Mouse (Mus musculus) adrenal gland, postnatal 14 days (tissue): Measurements from ENCODE around the gene Abcg4. TPM values are rescaled to one million over a fixed set of nuclear protein-coding genes. Genes with fewer than 3 reads are reported as not detected.

Experiments used
- DNase-seq: peaks from one replicate; pipeline ENCODE4 v3.0.0; 2021; ENCODE audit warnings: mixed read lengths
- total RNA-seq: library from RNA; stranded (reverse); gene quantifications from 2 replicates; pipeline ENCODE4 v1.2.3, GENCODE M21; 2021

Abcg4 gene
- total RNA-seq, 1 experiment from 2014 or later, result 19.0 TPM

DNA sequence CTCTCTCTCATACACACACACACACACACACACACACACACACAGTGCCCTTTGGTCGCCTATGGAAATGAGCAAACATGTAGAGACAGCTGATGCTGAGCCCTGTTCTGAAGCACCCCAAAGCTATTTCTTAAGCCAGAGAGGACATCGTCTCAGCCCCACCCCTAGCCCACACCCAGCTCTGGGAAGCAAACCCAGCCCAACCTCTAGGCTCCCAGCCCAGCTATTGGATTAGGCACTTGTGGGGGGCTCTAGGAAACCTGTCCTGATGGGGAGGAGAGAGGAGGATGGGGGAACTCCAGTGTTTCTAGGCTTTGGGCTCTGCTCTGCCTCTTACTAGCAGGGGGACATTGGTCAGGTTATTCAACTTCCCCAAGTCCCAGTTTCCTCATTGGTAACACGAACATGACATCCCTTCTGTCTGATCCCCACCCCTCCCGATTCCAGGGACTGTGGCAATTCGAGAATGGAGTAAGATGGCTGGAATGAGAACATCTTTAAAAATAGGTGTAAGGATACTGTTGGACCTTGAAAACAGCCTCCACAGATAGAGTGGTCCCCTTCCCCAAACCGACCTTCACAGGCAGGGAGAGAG, 2.1 kb downstream of the Abcg4 start:
- no peak for DNase-seq

DNA sequence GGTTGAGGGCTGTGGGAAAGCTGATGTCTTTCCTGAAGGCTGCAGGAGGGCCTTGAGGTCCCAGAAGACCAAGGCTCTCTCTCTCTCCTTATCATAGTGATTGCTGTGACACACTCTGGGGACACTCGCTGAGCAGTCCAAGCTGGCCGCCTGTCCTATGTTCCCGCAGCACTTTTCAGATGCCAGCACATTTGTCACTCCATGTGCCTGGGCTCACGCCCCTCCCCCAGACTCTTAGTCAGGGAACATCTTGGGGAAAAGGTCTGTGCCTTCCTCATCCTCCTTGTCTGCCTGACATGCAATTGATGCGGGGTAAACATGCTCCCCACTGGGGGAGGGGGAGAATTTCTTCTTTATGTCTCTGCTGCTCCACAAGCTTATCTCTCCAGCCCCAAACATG, 5.2 kb downstream of the Abcg4 start:
- DNase-seq, result peak; percentile 78

DNA sequence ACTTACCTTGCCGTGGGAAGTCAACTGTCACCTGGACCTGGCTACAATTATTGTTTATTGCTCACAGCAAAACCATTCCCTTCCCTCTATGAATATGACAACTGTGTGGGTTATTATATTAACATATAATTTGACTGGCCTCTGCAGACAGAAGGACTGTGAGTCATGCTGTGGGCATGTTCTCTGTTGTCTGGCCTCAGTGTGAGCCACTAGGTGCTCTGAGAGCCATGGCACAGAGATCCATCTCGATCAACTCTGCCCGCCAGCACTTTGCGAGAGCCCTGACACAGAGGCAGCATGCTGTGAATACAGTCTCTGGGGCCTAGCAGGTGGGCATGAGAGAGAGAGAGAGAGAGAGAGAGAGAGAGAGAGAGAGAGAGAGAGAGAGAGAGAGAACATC, 18.4 kb downstream of the Abcg4 start:
- peak; percentile 49 for DNase-seq

GRCm38 (mm10) chr9:44269077-44269476, 19.3 kb downstream of the Abcg4 start:
- peak; percentile 36 for DNase-seq

- DNase-seq, result no peak
Measured at GRCm38 (mm10) chr9:44268432-44268831, 20.0 kb downstream of the Abcg4 start, which contains the start of gene Nlrx1. TSS of gene Nlrx1 (minus strand) at chr9:44268599.

DNA sequence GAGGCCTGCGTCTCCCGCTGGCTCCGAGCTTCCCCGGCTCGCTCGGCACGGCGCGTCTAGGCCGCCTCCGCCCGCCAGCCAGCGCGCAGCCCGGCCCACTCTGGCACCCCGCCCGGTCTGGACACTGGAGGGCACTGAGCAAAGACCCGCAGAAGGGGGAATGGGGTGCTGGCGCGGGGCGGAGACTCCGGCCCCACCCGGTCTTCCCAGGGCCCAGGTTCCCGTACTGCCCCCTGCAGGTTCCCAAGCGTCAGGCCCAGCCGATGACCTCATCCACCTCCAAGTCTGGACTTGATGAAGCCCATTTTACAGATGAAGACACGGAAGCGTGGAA, 20.4 kb downstream of the Abcg4 start:
- peak; percentile 96 for DNase-seq

GRCm38 (mm10) chr9:44267319-44268026, 20.9 kb downstream of the Abcg4 start:
- DNase-seq, result peak; percentile 53

DNA sequence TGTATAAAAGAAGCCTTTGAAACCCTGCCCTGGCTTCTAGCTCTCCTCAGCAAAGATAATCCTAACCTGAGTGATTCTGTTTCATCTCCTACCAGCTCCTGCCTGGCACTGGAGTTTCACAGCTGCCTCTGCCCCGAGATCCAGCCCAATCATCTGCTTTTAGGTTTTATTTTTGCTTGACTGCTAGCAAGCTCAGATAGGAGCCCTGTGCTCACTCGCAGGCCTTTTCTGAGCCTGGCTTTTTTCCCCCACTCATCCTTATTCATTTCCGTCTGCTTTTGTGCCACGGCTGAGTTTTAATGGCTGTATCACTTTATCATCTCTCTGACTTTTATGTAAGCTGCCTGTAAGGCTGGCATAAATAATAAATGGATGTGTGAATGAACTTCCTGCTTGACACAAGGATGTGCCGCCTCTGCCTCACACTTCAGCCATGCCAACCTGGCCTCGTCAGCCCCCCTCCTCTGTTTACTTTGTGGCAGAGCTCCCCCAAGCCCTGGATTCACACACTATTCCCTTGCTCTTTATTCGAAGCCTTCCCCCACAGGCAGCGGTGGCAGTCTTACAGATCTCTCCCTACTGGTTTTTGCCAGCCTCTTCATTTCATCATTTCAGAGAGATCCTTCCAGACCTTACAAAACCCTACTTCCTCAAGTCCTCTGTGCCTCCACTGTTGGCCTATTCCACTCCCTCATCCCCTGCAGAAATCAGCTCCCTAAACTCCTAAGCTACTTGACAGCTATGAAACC, 21.8 kb downstream of the Abcg4 start:
- DNase-seq, result no peak

DNA sequence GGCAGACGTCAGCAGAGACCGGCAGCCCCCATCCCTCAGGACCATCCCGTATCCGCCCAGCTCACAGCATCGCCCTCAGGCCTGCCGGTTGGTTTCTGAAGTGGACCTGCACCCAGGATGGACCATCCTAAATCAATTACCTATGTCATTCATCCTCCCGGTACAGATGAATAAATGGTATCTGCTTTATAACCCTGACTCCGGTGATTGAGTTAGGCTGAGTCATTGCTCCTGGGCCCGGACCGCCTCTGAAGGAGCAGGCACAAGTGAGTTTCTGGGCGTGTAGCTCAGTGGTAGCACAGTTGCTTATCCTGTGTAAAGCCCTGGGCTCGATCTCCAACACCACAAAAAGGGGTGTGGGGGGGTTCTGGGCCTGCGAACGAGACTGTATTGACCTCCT, 27.0 kb downstream of the Abcg4 start:
- peak; percentile 41 for DNase-seq

DNA sequence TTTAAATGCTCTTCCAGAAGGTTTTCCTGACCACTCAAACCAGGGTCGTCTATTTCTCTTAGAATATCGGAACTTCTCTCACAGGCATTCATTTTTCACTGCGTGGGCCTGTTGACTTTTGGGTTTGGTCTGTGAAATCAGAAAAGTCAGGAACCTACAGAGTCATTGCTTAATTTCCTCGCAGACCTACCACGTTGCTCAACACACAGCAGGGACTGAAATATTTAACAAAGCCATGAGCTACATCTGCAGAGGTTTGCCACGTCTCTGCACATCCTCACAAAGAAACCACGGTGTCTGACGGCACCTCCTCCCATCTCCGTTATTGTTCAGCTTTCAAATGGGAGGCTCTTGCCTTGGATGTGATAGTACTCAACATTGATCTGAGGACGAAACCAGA, 29.4 kb downstream of the Abcg4 start:
- DNase-seq, result no peak

GRCm38 (mm10) chr9:44256213-44256612, 32.2 kb downstream of the Abcg4 start:
- DNase-seq, result no peak

- no peak for DNase-seq
Measured at GRCm38 (mm10) chr9:44255136-44255521, 33.3 kb downstream of the Abcg4 start.

DNA sequence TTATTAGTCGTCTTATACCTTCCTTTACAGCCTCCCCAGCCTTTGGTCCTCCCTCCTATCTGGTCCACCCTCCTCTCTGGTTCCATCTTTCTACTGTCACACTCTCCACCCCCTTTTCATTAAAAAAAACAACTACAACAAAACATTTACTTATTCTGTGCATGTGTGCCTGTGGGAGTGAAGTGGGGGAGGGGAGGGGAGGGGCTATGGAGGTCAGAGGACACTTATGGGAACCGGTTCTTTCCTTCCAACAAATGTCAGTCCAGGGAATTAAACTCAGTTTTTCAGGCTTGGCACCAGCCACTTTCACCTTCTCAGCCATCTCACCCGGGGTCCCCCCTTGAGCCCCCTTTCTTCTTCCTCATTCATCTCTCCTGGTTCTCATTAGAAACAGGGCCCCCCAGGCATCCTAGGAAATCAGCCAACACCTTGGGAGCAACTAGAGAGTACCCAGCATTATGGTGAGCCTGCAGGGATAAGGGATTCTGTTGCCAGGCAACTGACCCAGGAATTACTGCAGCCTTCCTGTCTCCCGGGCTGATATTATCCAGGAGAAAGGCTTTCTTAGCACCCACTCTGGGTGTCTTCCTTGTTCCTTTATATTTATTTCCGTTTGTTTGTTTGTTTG, 33.8 kb downstream of the Abcg4 start:
- no peak for DNase-seq

DNA sequence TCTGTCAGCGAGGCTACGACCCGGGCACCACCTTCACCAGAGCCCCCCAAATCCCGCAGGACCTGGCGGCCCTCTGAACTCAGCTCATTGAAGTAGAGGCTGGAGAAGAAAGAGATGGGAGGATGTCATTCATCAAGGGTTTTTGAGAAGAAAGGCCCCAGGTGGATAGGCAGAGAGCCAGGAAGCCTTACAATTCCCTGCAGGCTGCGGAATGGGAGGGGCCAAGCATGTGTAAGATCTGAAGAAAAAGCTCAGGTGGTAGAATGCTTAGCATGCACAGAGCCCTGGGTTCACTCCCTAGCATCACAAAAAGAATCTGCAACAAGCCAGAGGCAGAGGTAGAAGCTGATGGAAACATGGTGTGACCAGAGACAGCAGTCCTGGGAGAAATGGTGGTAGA, 35.0 kb downstream of the Abcg4 start:
- DNase-seq, result no peak

GRCm38 (mm10) chr9:44251314-44251713, 37.1 kb downstream of the Abcg4 start, which contains the start of gene Pdzd3:
TSS of gene Pdzd3 (minus strand) at chr9:44251471.
- no peak for DNase-seq

DNA sequence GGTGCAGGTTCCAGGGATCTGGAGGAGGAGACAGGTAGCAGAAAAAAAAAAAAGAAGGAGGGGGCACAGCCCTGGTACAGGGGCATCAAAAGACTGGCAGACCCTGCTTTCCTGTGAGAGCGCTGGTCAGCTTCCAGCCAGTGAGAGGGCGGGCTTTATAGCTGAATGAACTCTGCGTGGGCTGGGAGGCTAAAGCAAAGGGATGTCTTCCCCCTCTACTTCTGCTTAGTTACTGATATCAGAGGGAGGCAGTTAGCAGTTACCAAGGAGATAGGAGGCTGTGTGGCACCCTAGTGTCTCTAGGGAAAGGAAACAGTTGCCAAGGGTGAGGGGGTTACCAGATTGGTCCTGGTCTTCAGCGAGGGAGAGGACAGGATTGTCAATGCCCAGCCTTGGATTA, 38.0 kb downstream of the Abcg4 start:
- DNase-seq, result no peak

DNA sequence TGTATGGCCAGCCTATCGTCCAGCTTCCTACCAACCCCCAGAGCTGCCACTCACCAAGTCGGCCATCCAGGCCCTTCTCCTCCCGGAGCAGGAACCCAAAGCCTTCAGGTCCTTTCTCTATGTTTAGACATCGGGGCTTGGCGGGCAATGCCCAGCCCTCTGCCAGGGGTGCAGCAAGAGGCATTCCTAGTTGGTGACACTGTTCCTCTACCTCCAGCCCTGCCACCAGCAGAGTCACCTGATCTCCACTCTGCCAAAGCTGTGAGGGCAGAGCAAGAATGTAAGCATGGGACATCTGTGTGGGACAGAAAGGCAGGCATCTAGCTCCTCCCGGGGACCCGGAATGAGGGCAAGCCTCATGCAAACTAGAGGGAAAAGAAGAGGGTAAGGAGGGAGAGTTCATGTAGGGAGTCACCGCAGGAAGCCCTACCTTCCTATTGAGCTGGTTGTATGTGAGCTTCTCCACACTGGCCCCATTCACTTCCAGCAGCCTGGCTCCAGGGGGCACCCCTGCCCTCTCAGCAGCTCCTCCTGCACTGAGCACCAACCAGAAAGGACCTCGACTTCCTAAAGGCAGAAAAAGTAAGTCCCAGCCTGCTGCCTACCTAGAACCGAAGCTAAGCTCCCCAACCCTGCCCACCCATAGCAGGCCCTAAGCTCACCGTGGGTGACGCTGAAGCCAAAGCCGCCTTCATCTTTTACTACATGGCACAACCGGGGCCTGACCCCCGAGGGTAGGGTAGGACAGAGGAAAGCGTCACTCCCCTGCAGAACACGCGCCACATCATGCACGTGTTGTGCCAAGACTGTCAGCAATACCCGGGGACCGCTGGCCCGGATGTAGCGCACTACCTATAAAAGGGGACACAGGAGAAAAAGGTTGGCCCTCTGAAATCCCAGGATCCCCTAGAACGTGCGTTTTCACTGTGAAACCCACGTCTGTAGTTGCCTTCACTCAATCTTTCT, 39.0 kb downstream of the Abcg4 start:
- DNase-seq, result peak; percentile 87

GRCm38 (mm10) chr9:44247907-44248306, 40.5 kb downstream of the Abcg4 start:
- no peak for DNase-seq

DNA sequence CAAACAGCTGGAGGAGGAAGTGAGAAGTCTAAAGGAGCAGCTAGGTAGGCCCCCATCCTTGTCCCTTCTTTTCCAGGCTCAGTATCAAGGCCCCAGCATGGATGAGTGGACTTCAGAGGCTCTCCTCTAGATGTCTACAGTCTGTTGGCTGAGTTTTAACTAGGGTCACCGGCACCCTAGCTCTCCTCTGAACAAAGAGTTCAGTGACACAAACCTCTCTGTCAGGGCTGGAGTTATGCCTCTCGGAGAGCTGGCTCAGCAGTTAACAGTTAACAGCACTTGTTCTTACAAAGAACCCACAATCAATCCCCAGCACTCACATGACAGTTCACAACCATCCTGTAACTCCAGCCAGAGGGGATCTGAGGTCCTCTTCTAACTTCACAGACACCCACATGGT, 44.8 kb downstream of the Abcg4 start:
- no peak for DNase-seq

DNA sequence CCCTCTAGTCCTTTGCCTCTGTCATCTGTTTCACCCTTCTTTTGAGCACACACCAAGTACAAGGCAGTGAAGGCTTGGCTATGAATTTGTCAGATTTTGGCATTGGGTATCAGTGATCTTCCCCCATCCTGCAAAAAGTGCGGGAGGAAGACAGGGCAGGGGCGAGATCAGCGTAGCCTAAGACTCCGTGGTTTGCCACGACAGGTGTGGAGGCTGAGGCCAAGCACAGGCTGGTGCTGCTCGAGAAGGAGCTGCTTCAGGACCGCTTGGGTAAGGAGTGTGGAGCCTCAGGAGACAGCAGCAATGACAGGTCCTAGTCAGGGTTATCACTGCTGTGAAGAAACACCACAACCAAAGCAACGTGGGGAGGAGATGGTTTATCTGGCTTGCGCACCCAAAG, 47.0 kb downstream of the Abcg4 start:
- no peak for DNase-seq

GRCm38 (mm10) chr9:44240911-44241310, 47.5 kb downstream of the Abcg4 start:
- DNase-seq, result peak; percentile 77

GRCm38 (mm10) chr9:44240399-44240798, 48.0 kb downstream of the Abcg4 start, which contains the start of gene Ccdc153:
TSS of gene Ccdc153 (plus strand) at chr9:44240676.
- DNase-seq, result no peak
